Mouse (Mus musculus): ENCODE data around the gene Wwox. TPM values are rescaled to one million over a fixed set of nuclear protein-coding genes. Genes with fewer than 3 reads are reported as not detected.

Wwox gene
- polyA plus RNA-seq, 2 experiments = 2.5 to 2.6 TPM

GRCm38 (mm10) chr8:114658475-114658874 is 219.0 kb downstream of the Wwox start:
- no peak for ATAC-seq (ENCODE audit: insufficient read depth)
- H3K27ac ChIP-seq = no peak overlapping the region
- DNase-seq (ENCODE audit: low read depth in 3 of 3, low spot score in 3 of 3) = no peak

GRCm38 (mm10) chr8:114663053-114663452 is 223.6 kb downstream of the Wwox start:
- ATAC-seq (ENCODE audit: insufficient read depth) (no peak), DNase-seq (ENCODE audit: low read depth in 3 of 3, low spot score in 3 of 3) (no peak)
- no peak for TF ChIP-seq EP300 (IDR thresholded peaks at IDR 0.05; ENCODE audit: low read depth)
- TF ChIP-seq CTCF (IDR thresholded peaks at IDR 0.05; ENCODE audit: low read depth) = no peak
- no peak overlapping the region for H3K27ac ChIP-seq
- no peaks in the 10 kb centered on the region for H3K27me3 ChIP-seq (ENCODE audit: control insufficient read depth, insufficient read depth, low read length)
- H3K9ac ChIP-seq (replicated peaks) = no peak overlapping the region
- H3K36me3 ChIP-seq (replicated peaks; ENCODE audit: control insufficient read depth, insufficient read depth, low read depth) = no peaks in the 10 kb centered on the region
- H3K4me1 ChIP-seq (replicated peaks; ENCODE audit: control insufficient read depth in 2 of 2, insufficient read depth in 2 of 2, low read length in 1 of 2) = 0 out of 4 replicates have a peak, but pooled peaks cover 0 to 1% of the 10 kb centered on the region in 2 experiments
- no peaks in the 10 kb centered on the region for H3K9me3 ChIP-seq (ENCODE audit: control insufficient read depth, low read length)
- no peak overlapping the region for H3K4me2 ChIP-seq (ENCODE audit: low read depth)
- no peak overlapping the region for H3K4me3 ChIP-seq (ENCODE audit: insufficient read depth in 1 of 2, low read depth in 2 of 2, low read length in 2 of 2)
- WGBS (ENCODE audit: insufficient replicate concordance) = 26% methylated on average over 7 of the region's 7 CpGs

More at GRCm38 (mm10) chr8:114658475-114658874, 219.0 kb downstream of the Wwox start:
- H3K4me3 ChIP-seq (ENCODE audit: insufficient read depth in 1 of 2, low read depth in 2 of 2, low read length in 2 of 2) = no peak overlapping the region
- 63% methylated on average over 4 of the region's 4 CpGs for WGBS (ENCODE audit: insufficient replicate concordance)
- H3K27me3 ChIP-seq (ENCODE audit: control insufficient read depth, insufficient read depth, low read length) = no peaks in the 10 kb centered on the region
- no peaks in the 10 kb centered on the region for H3K36me3 ChIP-seq (replicated peaks; ENCODE audit: control insufficient read depth, insufficient read depth, low read depth)
- H3K9me3 ChIP-seq (ENCODE audit: control insufficient read depth, low read length) = no peaks in the 10 kb centered on the region
- TF ChIP-seq CTCF (IDR thresholded peaks at IDR 0.05; ENCODE audit: low read depth) = no peak
- TF ChIP-seq EP300 (IDR thresholded peaks at IDR 0.05; ENCODE audit: low read depth) = no peak
- H3K9ac ChIP-seq (replicated peaks) = no peak overlapping the region
- H3K4me2 ChIP-seq (ENCODE audit: low read depth) = no peak overlapping the region
- H3K4me1 ChIP-seq (replicated peaks; ENCODE audit: control insufficient read depth in 2 of 2, insufficient read depth in 2 of 2, low read length in 1 of 2) = no peaks in the 10 kb centered on the region

GRCm38 (mm10) chr8:114665521-114665920 is 226.1 kb downstream of the Wwox start:
- Histone ChIP-seq H3K4me3 (ENCODE audit: insufficient read depth in 1 of 2, low read depth in 2 of 2, low read length in 2 of 2) (no peak overlapping the region), H3K36me3 (replicated peaks; ENCODE audit: control insufficient read depth, insufficient read depth, low read depth) (no peaks in the 10 kb centered on the region), H3K27me3 (ENCODE audit: control insufficient read depth, insufficient read depth, low read length) (no peaks in the 10 kb centered on the region), H3K4me1 (replicated peaks; ENCODE audit: control insufficient read depth in 2 of 2, insufficient read depth in 2 of 2, low read length in 1 of 2) (0 out of 4 replicates have a peak, but pooled peaks cover 0 to 1% of the 10 kb centered on the region in 2 experiments), H3K4me2 (ENCODE audit: low read depth) (no peak overlapping the region), H3K27ac (no peak overlapping the region), H3K9ac (replicated peaks) (no peak overlapping the region), H3K9me3 (ENCODE audit: control insufficient read depth, low read length) (no peaks in the 10 kb centered on the region)
- WGBS (ENCODE audit: insufficient replicate concordance) = 72% methylated on average over 6 of the region's 6 CpGs
- TF ChIP-seq CTCF (IDR thresholded peaks at IDR 0.05; ENCODE audit: low read depth) (no peak), EP300 (IDR thresholded peaks at IDR 0.05; ENCODE audit: low read depth) (no peak)
- ATAC-seq (ENCODE audit: insufficient read depth) (no peak), DNase-seq (ENCODE audit: low read depth in 3 of 3, low spot score in 3 of 3) (no peak)

GRCm38 (mm10) chr8:114670801-114671200 is 231.3 kb downstream of the Wwox start:
- WGBS (ENCODE audit: insufficient replicate concordance) = 71% methylated on average over 6 of the region's 6 CpGs

GRCm38 (mm10) chr8:114671237-114671674 is 231.8 kb downstream of the Wwox start:
- Histone ChIP-seq H3K4me1 (replicated peaks; ENCODE audit: control insufficient read depth in 2 of 2, insufficient read depth in 2 of 2, low read length in 1 of 2) (no peaks in the 10 kb centered on the region), H3K4me2 (ENCODE audit: low read depth) (no peak overlapping the region), H3K36me3 (replicated peaks; ENCODE audit: control insufficient read depth, insufficient read depth, low read depth) (no peaks in the 10 kb centered on the region), H3K9me3 (ENCODE audit: control insufficient read depth, low read length) (no peaks in the 10 kb centered on the region), H3K4me3 (ENCODE audit: insufficient read depth in 1 of 2, low read depth in 2 of 2, low read length in 2 of 2) (no peak overlapping the region), H3K27me3 (ENCODE audit: control insufficient read depth, insufficient read depth, low read length) (no peaks in the 10 kb centered on the region), H3K9ac (replicated peaks) (no peak overlapping the region), H3K27ac (no peak overlapping the region)
- DNase-seq (ENCODE audit: low read depth in 3 of 3, low spot score in 3 of 3) (no peak), ATAC-seq (ENCODE audit: insufficient read depth) (no peak)
- TF ChIP-seq CTCF (IDR thresholded peaks at IDR 0.05; ENCODE audit: low read depth) = no peak
- no peak for TF ChIP-seq EP300 (IDR thresholded peaks at IDR 0.05; ENCODE audit: low read depth)
- WGBS (ENCODE audit: insufficient replicate concordance) = 73% methylated on average over 9 of the region's 9 CpGs

More at GRCm38 (mm10) chr8:114670801-114671200, 231.3 kb downstream of the Wwox start:
- Histone ChIP-seq H3K27ac (no peak overlapping the region), H3K27me3 (ENCODE audit: control insufficient read depth, insufficient read depth, low read length) (no peaks in the 10 kb centered on the region), H3K4me3 (ENCODE audit: insufficient read depth in 1 of 2, low read depth in 2 of 2, low read length in 2 of 2) (no peak overlapping the region), H3K4me1 (replicated peaks; ENCODE audit: control insufficient read depth in 2 of 2, insufficient read depth in 2 of 2, low read length in 1 of 2) (no peaks in the 10 kb centered on the region), H3K36me3 (replicated peaks; ENCODE audit: control insufficient read depth, insufficient read depth, low read depth) (no peaks in the 10 kb centered on the region), H3K9ac (replicated peaks) (no peak overlapping the region), H3K4me2 (ENCODE audit: low read depth) (no peak overlapping the region), H3K9me3 (ENCODE audit: control insufficient read depth, low read length) (no peaks in the 10 kb centered on the region)
- no peak for TF ChIP-seq EP300 (IDR thresholded peaks at IDR 0.05; ENCODE audit: low read depth)
- no peak for TF ChIP-seq CTCF (IDR thresholded peaks at IDR 0.05; ENCODE audit: low read depth)
- ATAC-seq (ENCODE audit: insufficient read depth) (no peak), DNase-seq (ENCODE audit: low read depth in 3 of 3, low spot score in 3 of 3) (no peak)

Measured in liver, embryonic 14.5 days (tissue).